Mouse (Mus musculus) limb, embryonic 14.5 days (tissue): ENCODE data around the gene Aatk. TPM values are rescaled to one million over a fixed set of nuclear protein-coding genes. Genes with fewer than 3 reads are reported as not detected.

Experiments used
- ATAC-seq: fragments of 200-750 bp; cut with Nextera tagmentation; 2 replicates; pipeline ENCODE4 v1.8.0; 2017; ENCODE audit warnings: low read depth, moderate number of reproducible peaks, moderate TSS enrichment; ENCODE audit not compliant: low FRiP score
- DNase-seq: peaks from one replicate; pipeline ENCODE4 v3.0.0-alpha.2; 2015; ENCODE audit warnings: low spot score
- H3K27ac ChIP-seq: fragments of 300-500 bp; sonication (generic); replicated peaks from 2 replicates; pipeline ENCODE4 v1.5.1; 2014; ENCODE audit warnings: low read depth, mild to moderate bottlenecking, low read length, moderate library complexity, mixed read lengths
- H3K27me3 ChIP-seq: fragments of 300-500 bp; sonication (generic); 2 replicates; pipeline ENCODE4 v1.6.1; 2014; ENCODE audit warnings: low read length, mixed read lengths; ENCODE audit not compliant: control insufficient read depth, insufficient read depth
- H3K36me3 ChIP-seq: fragments of 300-500 bp; sonication (generic); 2 replicates; pipeline ENCODE4 v1.6.1; 2014; ENCODE audit warnings: mild to moderate bottlenecking, low read length, moderate library complexity, mixed read lengths; ENCODE audit not compliant: control insufficient read depth, insufficient read depth
- H3K4me1 ChIP-seq: fragments of 300-500 bp; sonication (generic); 2 replicates; pipeline ENCODE4 v1.6.1; 2014; ENCODE audit warnings: antibody characterized with exemption, low read length, mixed read lengths; ENCODE audit not compliant: control insufficient read depth, insufficient read depth
- H3K4me2 ChIP-seq: fragments of 300-500 bp; sonication (generic); replicated peaks from 2 replicates; pipeline ENCODE4 v1.6.1; 2014; ENCODE audit warnings: low read depth, mild to moderate bottlenecking, low read length, moderate library complexity; ENCODE audit not compliant: severe bottlenecking
- H3K4me3 ChIP-seq: fragments of 300-500 bp; sonication (generic); replicated peaks from 2 replicates; pipeline ENCODE4 v1.5.1; 2014; ENCODE audit warnings: low read length
- H3K9ac ChIP-seq: fragments of 300-500 bp; sonication (generic); 2 replicates; pipeline ENCODE4 v1.6.1; 2014; ENCODE audit warnings: mild to moderate bottlenecking, low read depth, low read length, moderate library complexity; ENCODE audit not compliant: severe bottlenecking
- H3K9me3 ChIP-seq: fragments of 300-500 bp; sonication (generic); 2 replicates; pipeline ENCODE4 v1.6.1; 2016; ENCODE audit warnings: low read length; ENCODE audit not compliant: control insufficient read depth
- POLR2A ChIP-seq: fragments of 200-500 bp; IDR thresholded peaks from 2 replicates; pipeline ENCODE4 v1.8.0; 2012; ENCODE audit warnings: inconsistent platforms, mild to moderate bottlenecking, moderate library complexity, borderline replicate concordance; ENCODE audit not compliant: insufficient read depth, insufficient read length; ENCODE audit errors: extremely low read depth
- WGBS: fragments of 180-500 bp; shearing (Covaris S2); extraction: QIAGEN DNeasy Blood & Tissue Kit; methylation state at CpG from one replicate; pipeline ENCODE4 v1.1.7; 2014; 5-methylcytosine and 5-hydroxymethylcytosine counted together
- polyA plus RNA-seq, 2 experiments: library from polyadenylated mRNA; depleted of rRNA in 1 of 2; stranded (reverse) in 1 of 2; unstranded in 1 of 2; fragments of >200 nt; fragmentation: Nextera tagmentation in 1 of 2; extraction: Ambion mirVana in 1 of 2; gene quantifications; 2 replicates each; pipeline versions ENCODE4 v1.2.1 to v1.2.3; 2012 to 2014

Gene Aatk
- polyA plus RNA-seq, 2 experiments: 5.9 to 14.8 TPM

- 90% methylated on average over 7 of the region's 8 CpGs for WGBS
- no peak overlapping the region for H3K4me3 ChIP-seq
- H3K9me3 ChIP-seq: no peaks in the 10 kb centered on the region
- TF ChIP-seq POLR2A: no peak
- ATAC-seq (no peak), DNase-seq (no peak)
- peaks cover 7% of the 10 kb centered on the region; the same call in 1 of the 2 replicates for H3K4me1 ChIP-seq
- no peak overlapping the region for H3K9ac ChIP-seq
- H3K27me3 ChIP-seq: no peaks in the 10 kb centered on the region
- peaks cover 15% of the 10 kb centered on the region; the same call in 1 of the 2 replicates for H3K36me3 ChIP-seq
- no peak overlapping the region for H3K4me2 ChIP-seq
- H3K27ac ChIP-seq: no peak overlapping the region
Measured at GRCm38 (mm10) chr11:120008956-120009355, 38.0 kb downstream of the Aatk start.

- H3K4me1 ChIP-seq: peaks cover 7% of the 10 kb centered on the region; the same call in 1 of the 2 replicates
- no peak overlapping the region for H3K4me3 ChIP-seq
- H3K27me3 ChIP-seq: no peaks in the 10 kb centered on the region
- H3K36me3 ChIP-seq: peaks cover 15% of the 10 kb centered on the region; the same call in 1 of the 2 replicates
- no peak overlapping the region for H3K4me2 ChIP-seq
- no peak for ATAC-seq
- H3K9ac ChIP-seq: no peak overlapping the region
- no peaks in the 10 kb centered on the region for H3K9me3 ChIP-seq
- DNase-seq: no peak
- no peak overlapping the region for H3K27ac ChIP-seq
- WGBS: 86% methylated on average over 1 of the region's 1 CpGs
- TF ChIP-seq POLR2A: no peak
Measured at GRCm38 (mm10) chr11:120008501-120008900, 38.5 kb downstream of the Aatk start.

DNA sequence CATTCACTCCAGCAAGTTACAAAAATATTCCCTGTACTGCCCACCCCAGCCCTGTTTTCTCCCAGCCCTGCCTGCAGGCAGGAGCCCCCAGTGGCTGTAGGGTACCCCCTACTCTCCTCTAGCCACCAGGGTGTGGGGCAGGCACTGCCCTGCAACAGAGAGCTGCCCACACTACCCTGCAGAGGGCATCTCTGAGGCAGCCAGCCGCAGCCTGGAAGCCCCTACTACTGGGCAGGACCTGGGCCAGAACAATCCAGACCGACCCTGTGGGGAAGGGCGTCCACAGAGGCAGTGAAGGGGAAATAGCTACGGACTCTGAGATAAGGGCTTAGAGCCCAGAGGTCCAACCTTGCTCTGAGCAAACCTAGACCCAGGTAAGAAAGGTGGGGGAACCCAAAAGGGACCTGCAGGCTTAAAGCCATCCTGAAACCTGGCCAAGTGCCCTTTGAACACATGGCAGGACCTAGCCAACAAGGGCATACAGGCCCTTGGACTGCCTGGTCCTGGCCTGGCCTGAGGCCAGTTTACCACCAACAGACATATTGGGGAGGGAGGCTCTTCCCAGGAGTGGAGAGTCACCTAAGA is 39.4 kb downstream of the Aatk start:
- Histone ChIP-seq H3K27ac (no peak overlapping the region), H3K36me3 (peaks cover 15% of the 10 kb centered on the region; the same call in 1 of the 2 replicates), H3K27me3 (no peaks in the 10 kb centered on the region), H3K9ac (no peak overlapping the region), H3K9me3 (no peaks in the 10 kb centered on the region), H3K4me1 (peaks cover 5% of the 10 kb centered on the region; the same call in 1 of the 2 replicates), H3K4me3 (no peak overlapping the region), H3K4me2 (no peak overlapping the region)
- ATAC-seq (no peak), DNase-seq (no peak)
- no peak for TF ChIP-seq POLR2A
- 72% methylated on average over 4 of the region's 4 CpGs for WGBS

GRCm38 (mm10) chr11:120005434-120006317 is 41.3 kb downstream of the Aatk start:
- 86% methylated on average over 18 of the region's 18 CpGs for WGBS
- no peak for ATAC-seq
- peaks cover 15% of the 10 kb centered on the region; the same call in 1 of the 2 replicates for H3K36me3 ChIP-seq
- TF ChIP-seq POLR2A: no peak
- H3K4me3 ChIP-seq: no peak overlapping the region
- H3K9ac ChIP-seq: no peak overlapping the region
- H3K4me1 ChIP-seq: no peaks in the 10 kb centered on the region
- H3K9me3 ChIP-seq: no peaks in the 10 kb centered on the region
- no peak overlapping the region for H3K4me2 ChIP-seq
- no peak overlapping the region for H3K27ac ChIP-seq
- no peak for DNase-seq
- H3K27me3 ChIP-seq: no peaks in the 10 kb centered on the region

GRCm38 (mm10) chr11:120002634-120003220 is 44.2 kb downstream of the Aatk start:
- TF ChIP-seq POLR2A: no peak
- H3K4me3 ChIP-seq: no peak overlapping the region
- no peak for ATAC-seq
- 85% methylated on average over 7 of the region's 7 CpGs for WGBS
- H3K9me3 ChIP-seq: no peaks in the 10 kb centered on the region
- H3K27ac ChIP-seq: no peak overlapping the region
- peaks cover 28% of the 10 kb centered on the region for H3K36me3 ChIP-seq
- no peaks in the 10 kb centered on the region for H3K27me3 ChIP-seq
- H3K4me2 ChIP-seq: no peak overlapping the region
- no peak for DNase-seq
- H3K4me1 ChIP-seq: no peaks in the 10 kb centered on the region
- H3K9ac ChIP-seq: no peak overlapping the region
